Mouse (Mus musculus): ENCODE data around the gene Sh3bp2.

GRCm38 (mm10) chr5:34573268-34574221 is 47.9 kb downstream of the Sh3bp2 start, which contains the start of gene Add1:
- TF ChIP-seq GATA1 (IDR thresholded peaks at IDR 0.05; ENCODE audit: borderline replicate concordance, low read length) (peak; percentile 15; the same call in 1 of the 3 replicates), FLI1 (IDR thresholded peaks at IDR 0.05; ENCODE audit: low read length) (no peak)
